Mouse (Mus musculus): ENCODE measurements at regions not wholly inside any gene's neighbourhood (a gene's known extent, or its start where the extent isn't known, plus 50 kb on each side); places are given as distances from the start of the nearest gene placed in this dataset.

- no peak for DNase-seq (ENCODE audit: low read depth, low spot score)
Measured at GRCm38 (mm10) chr10:112863808-112864207, 65.0 kb downstream of the Atxn7l3b start.

- no peak for DNase-seq (ENCODE audit: low read depth, low spot score)
Measured at GRCm38 (mm10) chr10:112863375-112863774, 65.4 kb downstream of the Atxn7l3b start.

- DNase-seq (ENCODE audit: low read depth, low spot score): no peak
Measured at GRCm38 (mm10) chr10:112851997-112852396, 76.8 kb downstream of the Atxn7l3b start.

- no peak for DNase-seq (ENCODE audit: low read depth, low spot score)
Measured at GRCm38 (mm10) chr10:112846225-112846624, 82.6 kb downstream of the Atxn7l3b start.

- no peak for DNase-seq (ENCODE audit: low read depth, low spot score)
Measured at GRCm38 (mm10) chr10:112837400-112838035, 91.3 kb downstream of the Atxn7l3b start.

GRCm38 (mm10) chr10:112835970-112836369 lies 92.8 kb downstream of the Atxn7l3b start:
- no peak for DNase-seq (ENCODE audit: low read depth, low spot score)

- DNase-seq (ENCODE audit: low read depth, low spot score): no peak
Measured at GRCm38 (mm10) chr10:112835508-112835907, 93.3 kb downstream of the Atxn7l3b start.

- peak; percentile 6 for DNase-seq (ENCODE audit: low read depth, low spot score)
Measured at GRCm38 (mm10) chr10:112810181-112810580, 118.6 kb downstream of the Atxn7l3b start.

- DNase-seq (ENCODE audit: low read depth, low spot score): peak; percentile 14
Measured at GRCm38 (mm10) chr10:112803557-112803956, 125.2 kb downstream of the Atxn7l3b start.

- DNase-seq (ENCODE audit: low read depth, low spot score): peak; percentile 66
Measured at GRCm38 (mm10) chr10:112801560-112801959, 127.2 kb downstream of the Atxn7l3b start.

GRCm38 (mm10) chr10:112798603-112799002 lies 130.2 kb downstream of the Atxn7l3b start:
- DNase-seq (ENCODE audit: low read depth, low spot score): no peak

- no peak for DNase-seq (ENCODE audit: low read depth, low spot score)
Measured at GRCm38 (mm10) chr10:112798090-112798489, 130.7 kb downstream of the Atxn7l3b start.

- no peak for DNase-seq (ENCODE audit: low read depth, low spot score)
Measured at GRCm38 (mm10) chr10:112795938-112796337, 132.9 kb downstream of the Atxn7l3b start.

- no peak for DNase-seq (ENCODE audit: low read depth, low spot score)
Measured at GRCm38 (mm10) chr10:112795473-112795872, 133.3 kb downstream of the Atxn7l3b start.

GRCm38 (mm10) chr10:112788236-112788635 lies 140.6 kb downstream of the Atxn7l3b start:
- DNase-seq (ENCODE audit: low read depth, low spot score): no peak

- DNase-seq (ENCODE audit: low read depth, low spot score): no peak
Measured at GRCm38 (mm10) chr10:112774262-112774661, 154.5 kb downstream of the Atxn7l3b start.

GRCm38 (mm10) chr10:112746683-112747082 lies 182.1 kb downstream of the Atxn7l3b start:
- no peak for DNase-seq (ENCODE audit: low read depth, low spot score)

- no peak for DNase-seq (ENCODE audit: low read depth, low spot score)
Measured at GRCm38 (mm10) chr10:112743527-112743926, 185.3 kb downstream of the Atxn7l3b start.

GRCm38 (mm10) chr10:112742123-112742522 lies 186.7 kb downstream of the Atxn7l3b start:
- no peak for DNase-seq (ENCODE audit: low read depth, low spot score)

Data from mesoderm, embryonic 11.5 days (tissue).